Mouse (Mus musculus): ENCODE data around the gene Arhgef1. TPM values are rescaled to one million over a fixed set of nuclear protein-coding genes. Genes with fewer than 3 reads are reported as not detected.
A peak's percentile ranks its signal among the peaks of the same experiment; 100 is the strongest.

The Arhgef1 gene
- polyA plus RNA-seq, 1 experiment, result 68.7 TPM

- TF ChIP-seq POLR2A (IDR thresholded peaks at IDR 0.05; ENCODE audit: low read depth, low read length) (no peak), CTCF (IDR thresholded peaks at IDR 0.05; ENCODE audit: borderline replicate concordance, insufficient read depth, low read length) (no peak)
- Histone ChIP-seq H3K4me1 (ENCODE audit: control insufficient read depth, insufficient read depth, low read length) (no peaks in the 10 kb centered on the region), H3K4me3 (ENCODE audit: insufficient read depth, low read length) (no peak overlapping the region), H3K27ac (ENCODE audit: insufficient read depth, low read length) (no peak overlapping the region)
Measured at GRCm38 (mm10) chr7:24954450-24954849, 51.7 kb downstream of the Arhgef1 start.

- Histone ChIP-seq H3K4me1 (ENCODE audit: control insufficient read depth, insufficient read depth, low read length) (no peaks in the 10 kb centered on the region), H3K4me3 (ENCODE audit: insufficient read depth, low read length) (no peak overlapping the region), H3K27ac (ENCODE audit: insufficient read depth, low read length) (no peak overlapping the region)
- no peak for TF ChIP-seq CTCF (IDR thresholded peaks at IDR 0.05; ENCODE audit: borderline replicate concordance, insufficient read depth, low read length)
- no peak for TF ChIP-seq POLR2A (IDR thresholded peaks at IDR 0.05; ENCODE audit: low read depth, low read length)
Measured at GRCm38 (mm10) chr7:24955226-24955625, 52.5 kb downstream of the Arhgef1 start.

- no peak overlapping the region for H3K27ac ChIP-seq (ENCODE audit: insufficient read depth, low read length)
- no peak overlapping the region for H3K4me3 ChIP-seq (ENCODE audit: insufficient read depth, low read length)
- no peak for TF ChIP-seq POLR2A (IDR thresholded peaks at IDR 0.05; ENCODE audit: low read depth, low read length)
- TF ChIP-seq CTCF (IDR thresholded peaks at IDR 0.05; ENCODE audit: borderline replicate concordance, insufficient read depth, low read length), result no peak
- H3K4me1 ChIP-seq (ENCODE audit: control insufficient read depth, insufficient read depth, low read length), result no peaks in the 10 kb centered on the region
Measured at GRCm38 (mm10) chr7:24964288-24964687, 61.6 kb downstream of the Arhgef1 start.

GRCm38 (mm10) chr7:24964897-24965535, 62.3 kb downstream of the Arhgef1 start:
- no peaks in the 10 kb centered on the region for H3K4me1 ChIP-seq (ENCODE audit: control insufficient read depth, insufficient read depth, low read length)
- TF ChIP-seq POLR2A (IDR thresholded peaks at IDR 0.05; ENCODE audit: low read depth, low read length) (no peak), CTCF (IDR thresholded peaks at IDR 0.05; ENCODE audit: borderline replicate concordance, insufficient read depth, low read length) (peak; percentile 74; the same call in 1 of the 2 replicates)
- H3K4me3 ChIP-seq (ENCODE audit: insufficient read depth, low read length), result no peak overlapping the region
- no peak overlapping the region for H3K27ac ChIP-seq (ENCODE audit: insufficient read depth, low read length)

GRCm38 (mm10) chr7:24967966-24968365, 65.3 kb downstream of the Arhgef1 start:
- Histone ChIP-seq H3K27ac (ENCODE audit: insufficient read depth, low read length) (no peak overlapping the region), H3K4me3 (ENCODE audit: insufficient read depth, low read length) (no peak overlapping the region), H3K4me1 (ENCODE audit: control insufficient read depth, insufficient read depth, low read length) (0 out of 2 replicates have a peak, but pooled peaks cover 3% of the 10 kb centered on the region)
- TF ChIP-seq POLR2A (IDR thresholded peaks at IDR 0.05; ENCODE audit: low read depth, low read length) (no peak), CTCF (IDR thresholded peaks at IDR 0.05; ENCODE audit: borderline replicate concordance, insufficient read depth, low read length) (no peak)

GRCm38 (mm10) chr7:24968463-24968862, 65.8 kb downstream of the Arhgef1 start:
- Histone ChIP-seq H3K4me3 (ENCODE audit: insufficient read depth, low read length) (no peak overlapping the region), H3K4me1 (ENCODE audit: control insufficient read depth, insufficient read depth, low read length) (0 out of 2 replicates have a peak, but pooled peaks cover 3% of the 10 kb centered on the region), H3K27ac (ENCODE audit: insufficient read depth, low read length) (no peak overlapping the region)
- TF ChIP-seq CTCF (IDR thresholded peaks at IDR 0.05; ENCODE audit: borderline replicate concordance, insufficient read depth, low read length) (no peak), POLR2A (IDR thresholded peaks at IDR 0.05; ENCODE audit: low read depth, low read length) (no peak)

GRCm38 (mm10) chr7:24969805-24970204, 67.1 kb downstream of the Arhgef1 start:
- Histone ChIP-seq H3K4me1 (ENCODE audit: control insufficient read depth, insufficient read depth, low read length) (0 out of 2 replicates have a peak, but pooled peaks cover 3% of the 10 kb centered on the region), H3K27ac (ENCODE audit: insufficient read depth, low read length) (no peak overlapping the region), H3K4me3 (ENCODE audit: insufficient read depth, low read length) (no peak overlapping the region)
- TF ChIP-seq CTCF (IDR thresholded peaks at IDR 0.05; ENCODE audit: borderline replicate concordance, insufficient read depth, low read length) (no peak), POLR2A (IDR thresholded peaks at IDR 0.05; ENCODE audit: low read depth, low read length) (no peak)

- H3K4me3 ChIP-seq (ENCODE audit: insufficient read depth, low read length), result no peak overlapping the region
- 0 out of 2 replicates have a peak, but pooled peaks cover 3% of the 10 kb centered on the region for H3K4me1 ChIP-seq (ENCODE audit: control insufficient read depth, insufficient read depth, low read length)
- H3K27ac ChIP-seq (ENCODE audit: insufficient read depth, low read length), result no peak overlapping the region
- no peak for TF ChIP-seq POLR2A (IDR thresholded peaks at IDR 0.05; ENCODE audit: low read depth, low read length)
- TF ChIP-seq CTCF (IDR thresholded peaks at IDR 0.05; ENCODE audit: borderline replicate concordance, insufficient read depth, low read length), result no peak
Measured at GRCm38 (mm10) chr7:24970341-24970740, 67.6 kb downstream of the Arhgef1 start.

- TF ChIP-seq POLR2A (IDR thresholded peaks at IDR 0.05; ENCODE audit: low read depth, low read length), result no peak
- TF ChIP-seq CTCF (IDR thresholded peaks at IDR 0.05; ENCODE audit: borderline replicate concordance, insufficient read depth, low read length), result peak; percentile 87; the same call in 1 of the 2 replicates
Measured at GRCm38 (mm10) chr7:24971261-24971971, 68.7 kb downstream of the Arhgef1 start.

More at GRCm38 (mm10) chr7:24971261-24971971, 68.7 kb downstream of the Arhgef1 start:
- H3K4me1 ChIP-seq (ENCODE audit: control insufficient read depth, insufficient read depth, low read length), result 0 out of 2 replicates have a peak, but pooled peaks cover 3% of the 10 kb centered on the region
- peak overlapping the region; percentile 78 for H3K4me3 ChIP-seq (ENCODE audit: insufficient read depth, low read length)
- no peak overlapping the region for H3K27ac ChIP-seq (ENCODE audit: insufficient read depth, low read length)

All from embryonic fibroblast, embryonic 13.5 days (primary cell).